Mouse (Mus musculus) CD8-positive naive resting alpha-beta T cell, adult 2 months (primary cell): ENCODE data around the gene D7Ertd443e.

Experiments
- DNase-seq, 2 experiments: peaks; one replicate each; pipeline ENCODE4 v3.0.0; 2022; ENCODE audit warnings: low read depth in 2 of 2, low spot score in 2 of 2

The D7Ertd443e gene

GRCm38 (mm10) chr7:134289611-134290301 lies 95.7 kb downstream of the D7Ertd443e start:
- DNase-seq: no peak

GRCm38 (mm10) chr7:134289126-134289525 lies 96.3 kb downstream of the D7Ertd443e start:
- DNase-seq: no peak

- no peak for DNase-seq
These were observed 97.8 kb downstream of the D7Ertd443e start for GRCm38 (mm10) chr7:134287570-134288222.

GRCm38 (mm10) chr7:134272956-134273355 lies 112.5 kb downstream of the D7Ertd443e start:
- DNase-seq: no peak

GRCm38 (mm10) chr7:134272421-134272820 lies 113.0 kb downstream of the D7Ertd443e start:
- no peak for DNase-seq

GRCm38 (mm10) chr7:134265783-134266182 lies 119.7 kb downstream of the D7Ertd443e start:
- DNase-seq: no peak

- no peak for DNase-seq
These were observed 122.1 kb downstream of the D7Ertd443e start for GRCm38 (mm10) chr7:134263146-134263906.

GRCm38 (mm10) chr7:134261003-134261701 lies 124.3 kb downstream of the D7Ertd443e start:
- DNase-seq: no peak

GRCm38 (mm10) chr7:134250273-134250870 lies 135.1 kb downstream of the D7Ertd443e start:
- no peak for DNase-seq

GRCm38 (mm10) chr7:134248041-134248440 lies 137.4 kb downstream of the D7Ertd443e start:
- DNase-seq: no peak

GRCm38 (mm10) chr7:134246624-134247023 lies 138.8 kb downstream of the D7Ertd443e start:
- no peak for DNase-seq

- no peak for DNase-seq
These were observed 142.7 kb downstream of the D7Ertd443e start for GRCm38 (mm10) chr7:134242773-134243172.

GRCm38 (mm10) chr7:134241212-134241611 lies 144.2 kb downstream of the D7Ertd443e start:
- no peak for DNase-seq

- no peak for DNase-seq
These were observed 144.9 kb downstream of the D7Ertd443e start for GRCm38 (mm10) chr7:134240579-134240978.

GRCm38 (mm10) chr7:134238863-134239262 lies 146.6 kb downstream of the D7Ertd443e start:
- DNase-seq: no peak

GRCm38 (mm10) chr7:134237356-134237755 lies 148.1 kb downstream of the D7Ertd443e start:
- DNase-seq: no peak

GRCm38 (mm10) chr7:134236727-134237126 lies 148.7 kb downstream of the D7Ertd443e start:
- no peak for DNase-seq

GRCm38 (mm10) chr7:134235552-134235951 lies 149.9 kb downstream of the D7Ertd443e start:
- no peak for DNase-seq

GRCm38 (mm10) chr7:134231378-134232346 lies 153.8 kb downstream of the D7Ertd443e start, which contains the start of gene Adam12:
Gene Adam12, minus strand, starts transcription at chr7:134232146.
- DNase-seq: no peak

GRCm38 (mm10) chr7:134230708-134231107 lies 154.8 kb downstream of the D7Ertd443e start:
- no peak for DNase-seq
